Mouse (Mus musculus): ENCODE measurements around the gene Brsk2.
"Not testable (repeated sequence)": the region's sequence is repeated elsewhere in the genome, so short reads cannot be mapped to it uniquely, and the experiment has no call there.

The Brsk2 gene

GRCm38 (mm10) chr7:141948906-141949798 is at the start of gene Brsk2:
TSS of gene Brsk2 (plus strand) at chr7:141949751.
- DNase-seq (ENCODE audit: low read depth, low spot score): peak; percentile 93

- DNase-seq (ENCODE audit: low read depth, low spot score): no peak
These were observed 47.7 kb upstream of the Brsk2 start for GRCm38 (mm10) chr7:141901825-141902224.

- peak; percentile 100 for DNase-seq (ENCODE audit: low read depth, low spot score)
These were observed 47.3 kb upstream of the Brsk2 start for GRCm38 (mm10) chr7:141902269-141902729.

- DNase-seq (ENCODE audit: low read depth, low spot score): no peak
These were observed 46.8 kb upstream of the Brsk2 start for GRCm38 (mm10) chr7:141902791-141903190.

- DNase-seq (ENCODE audit: low read depth, low spot score): no peak
These were observed 41.0 kb upstream of the Brsk2 start for GRCm38 (mm10) chr7:141908591-141908990.

GRCm38 (mm10) chr7:141911305-141911704 is 38.2 kb upstream of the Brsk2 start:
- DNase-seq (ENCODE audit: low read depth, low spot score): no peak

GRCm38 (mm10) chr7:141918407-141918806 is 31.1 kb upstream of the Brsk2 start, which contains the start of gene Tollip:
TSS of gene Tollip (minus strand) at chr7:141918507.
- no peak for DNase-seq (ENCODE audit: low read depth, low spot score)

- not testable (repeated sequence) for DNase-seq (ENCODE audit: low read depth, low spot score)
These were observed 25.4 kb upstream of the Brsk2 start for GRCm38 (mm10) chr7:141924121-141924520.

GRCm38 (mm10) chr7:141924917-141925316 is 24.6 kb upstream of the Brsk2 start:
- peak; percentile 87 for DNase-seq (ENCODE audit: low read depth, low spot score)

- no peak for DNase-seq (ENCODE audit: low read depth, low spot score)
These were observed 20.9 kb upstream of the Brsk2 start for GRCm38 (mm10) chr7:141928642-141929041.

GRCm38 (mm10) chr7:141934128-141934898 is 15.2 kb upstream of the Brsk2 start:
- DNase-seq (ENCODE audit: low read depth, low spot score): peak; percentile 68

GRCm38 (mm10) chr7:141934951-141935350 is 14.6 kb upstream of the Brsk2 start:
- no peak for DNase-seq (ENCODE audit: low read depth, low spot score)

GRCm38 (mm10) chr7:141943444-141943843 is 6.1 kb upstream of the Brsk2 start:
- DNase-seq (ENCODE audit: low read depth, low spot score): no peak

GRCm38 (mm10) chr7:141945927-141946326 is 3.6 kb upstream of the Brsk2 start:
- DNase-seq (ENCODE audit: low read depth, low spot score): no peak

GRCm38 (mm10) chr7:141947512-141947911 is 2.0 kb upstream of the Brsk2 start:
- no peak for DNase-seq (ENCODE audit: low read depth, low spot score)

- DNase-seq (ENCODE audit: low read depth, low spot score): no peak
These were observed 1.5 kb upstream of the Brsk2 start for GRCm38 (mm10) chr7:141948045-141948444.

GRCm38 (mm10) chr7:141949799-141950103 is 200 bp downstream of the Brsk2 start:
- DNase-seq (ENCODE audit: low read depth, low spot score): no peak

GRCm38 (mm10) chr7:141950104-141951013 is 808 bp downstream of the Brsk2 start:
- peak; percentile 68 for DNase-seq (ENCODE audit: low read depth, low spot score)

GRCm38 (mm10) chr7:141951821-141952220 is 2.3 kb downstream of the Brsk2 start:
- DNase-seq (ENCODE audit: low read depth, low spot score): no peak

GRCm38 (mm10) chr7:141952920-141953319 is 3.4 kb downstream of the Brsk2 start:
- DNase-seq (ENCODE audit: low read depth, low spot score): no peak

- DNase-seq (ENCODE audit: low read depth, low spot score): no peak
These were observed 4.1 kb downstream of the Brsk2 start for GRCm38 (mm10) chr7:141953616-141954015.
